Mouse (Mus musculus) embryonic fibroblast, embryonic 13.5 days (primary cell): Measurements from ENCODE around the gene Scn1b.

ENCODE experiments used
- CTCF ChIP-seq: IDR thresholded peaks from 2 replicates; pipeline ENCODE4 v1.5.1; 2011; ENCODE audit warnings: mild to moderate bottlenecking, control low read depth, low read length, moderate library complexity, borderline replicate concordance; ENCODE audit not compliant: insufficient read depth
- POLR2A ChIP-seq: IDR thresholded peaks from 2 replicates; pipeline ENCODE4 v1.6.1; 2011; ENCODE audit warnings: low read depth, mild to moderate bottlenecking, control low read depth, low read length, moderate library complexity

- no peak for TF ChIP-seq POLR2A
- TF ChIP-seq CTCF, result no peak
Observed at GRCm38 (mm10) chr7:31082106-31082505, 44.7 kb downstream of the Scn1b start.
